Mouse (Mus musculus): Measurements from ENCODE around the gene Rpp25. TPM values are rescaled to one million over a fixed set of nuclear protein-coding genes. Genes with fewer than 3 reads are reported as not detected.

The Rpp25 gene
- 32.4 and 52.8 TPM in 2 replicates for polyA plus RNA-seq (2012; rRNA removed)

GRCm38 (mm10) chr9:57503622-57504380, at the start of gene Rpp25:
Rpp25 (plus strand) TSS chr9:57504026.

GRCm38 (mm10) chr9:57467896-57468549, 35.8 kb upstream of the Rpp25 start, which contains the start of gene Scamp5:
Scamp5 (minus strand) TSS chr9:57468060.

DNA sequence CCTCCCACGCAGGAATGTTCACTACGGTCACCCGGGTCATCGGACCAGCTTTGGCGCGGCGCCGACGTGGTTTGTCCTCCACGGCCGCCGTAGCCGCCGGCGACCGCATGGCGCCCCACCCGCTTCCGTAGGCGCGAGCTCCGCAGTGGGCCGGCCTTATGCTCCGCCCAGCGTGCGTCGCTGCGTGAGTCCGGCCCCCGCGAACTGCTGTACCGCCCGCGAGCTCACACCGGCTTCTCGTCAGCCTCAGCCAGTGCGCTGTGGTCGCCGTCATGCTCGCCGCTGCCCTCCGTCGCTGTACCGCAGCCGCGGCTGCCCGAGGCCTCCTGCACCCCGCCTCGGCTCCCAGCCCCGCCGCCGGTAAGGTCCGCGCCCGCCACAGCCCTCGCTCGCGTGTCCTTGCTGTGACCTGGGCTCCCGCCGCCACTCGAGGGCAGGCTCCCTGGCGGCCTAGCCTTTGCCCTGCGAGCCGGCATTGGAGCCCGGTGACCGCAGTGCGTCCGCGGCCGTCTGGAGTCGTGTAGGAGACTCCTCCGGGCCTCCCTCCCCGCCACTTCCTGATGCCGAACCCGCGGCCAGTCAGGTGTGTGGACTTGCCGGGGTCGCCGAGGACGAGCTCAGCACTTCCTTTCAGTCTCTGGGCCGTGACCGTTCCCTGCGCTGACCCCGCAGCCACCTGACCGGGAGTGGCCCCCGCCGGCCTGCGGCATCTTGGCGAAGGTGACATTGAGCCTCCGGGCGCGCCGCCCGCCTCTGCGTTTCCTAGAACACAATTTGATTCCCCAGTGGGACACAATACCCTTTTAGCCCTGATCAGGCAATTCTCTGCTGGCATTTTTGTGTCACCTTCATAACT, 17.5 kb downstream of the Rpp25 start, which contains the start of gene Cox5a:
Gene Cox5a (plus strand): TSS at position 219 of the 856 bp plus-strand sequence.

DNA sequence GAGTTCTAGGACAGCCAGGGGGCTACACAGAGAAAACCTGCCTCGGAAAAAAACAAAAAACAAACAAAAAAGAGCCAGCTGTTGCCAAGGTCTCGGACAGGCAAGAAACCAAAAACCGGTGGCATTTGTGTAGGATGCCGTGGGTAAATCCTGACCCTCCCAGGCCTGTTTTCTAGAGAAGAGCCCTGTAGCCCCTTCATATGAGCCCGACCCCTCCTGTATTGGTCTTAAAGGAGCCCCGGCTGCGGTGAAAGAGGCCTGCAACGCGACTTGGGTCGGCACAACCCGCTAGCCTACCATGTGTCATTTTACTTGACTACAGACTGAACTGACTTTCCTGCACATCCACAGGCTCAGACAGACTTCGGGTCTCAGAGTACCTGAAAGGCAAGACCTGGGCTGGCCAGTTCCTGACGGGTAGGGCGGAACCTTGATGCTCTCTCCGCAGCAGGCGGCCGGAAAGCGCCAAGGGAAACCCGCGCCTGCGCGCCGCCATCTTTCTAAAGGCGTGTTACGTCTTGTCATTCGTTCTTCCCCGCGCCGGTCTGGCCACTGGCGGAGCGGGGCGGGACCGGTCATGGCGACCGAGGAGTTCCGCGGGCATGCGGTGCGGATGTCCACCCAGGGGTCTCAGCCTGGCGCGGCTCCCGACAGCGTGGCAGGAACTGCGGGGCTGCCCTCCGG, 33.4 kb downstream of the Rpp25 start, which contains the start of gene Fam219b:
Gene Fam219b (plus strand): TSS at position 485 of the 684 bp plus-strand sequence.

DNA sequence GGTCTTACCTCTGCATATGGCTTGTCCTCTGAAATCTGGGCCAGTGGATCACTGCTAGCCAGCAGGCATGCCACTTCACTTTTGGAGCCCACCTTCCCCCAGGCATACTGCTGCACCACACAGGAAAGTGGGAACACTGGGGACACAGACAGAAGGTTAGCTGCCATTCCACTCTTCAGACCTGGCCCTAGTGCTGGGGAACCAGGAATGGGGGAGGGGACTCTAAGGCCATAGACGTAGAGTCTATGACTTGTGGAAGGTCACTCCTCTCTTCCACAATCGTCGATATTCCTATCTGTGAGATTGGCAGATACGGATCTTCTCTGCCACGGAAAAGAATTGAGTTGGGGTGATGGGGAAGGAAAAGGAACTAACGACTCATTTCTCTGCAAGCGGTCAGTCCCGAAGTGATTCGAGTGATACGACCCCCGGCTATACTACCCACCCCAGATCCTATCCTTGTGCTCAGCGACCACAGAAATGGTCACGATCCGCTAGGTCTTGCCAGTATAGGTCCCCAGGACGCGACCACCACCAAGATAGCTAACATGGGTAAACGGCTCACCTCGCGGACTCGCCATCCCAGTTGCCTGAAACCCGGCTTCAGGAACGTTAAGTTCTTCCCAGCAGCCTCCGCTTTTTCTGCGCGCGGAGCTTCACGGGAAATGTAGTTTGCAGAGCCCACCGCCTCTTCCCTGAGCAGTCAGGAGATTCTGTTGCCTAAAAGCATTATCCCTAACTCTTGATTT, 48.5 kb downstream of the Rpp25 start, which contains the start of gene Mpi:
Gene Mpi (minus strand): TSS at position 625 of the 749 bp plus-strand sequence.

Other genes with a start within 250 kb of the Rpp25 start
- gene 1700017B05Rik, start 241.4 kb upstream of the Rpp25 start, polyA plus RNA-seq (2012; rRNA removed): 41.4 and 43.9 TPM in 2 replicates
- 31.3 and 33.2 TPM in 2 replicates for gene Ppcdc, start 63.9 kb upstream of the Rpp25 start, polyA plus RNA-seq (2012; rRNA removed)
- 36.6 and 41.6 TPM in 2 replicates for gene Scamp5, start 36.0 kb upstream of the Rpp25 start, polyA plus RNA-seq (2012; rRNA removed)
- 376 and 601 TPM in 2 replicates for gene Cox5a, start 17.2 kb downstream of the Rpp25 start, polyA plus RNA-seq (2012; rRNA removed)
- gene Fam219b, start 33.5 kb downstream of the Rpp25 start, polyA plus RNA-seq (2012; rRNA removed): 21.8 and 29.0 TPM in 2 replicates
- gene Mpi, start 48.7 kb downstream of the Rpp25 start, polyA plus RNA-seq (2012; rRNA removed): 40.7 and 50.2 TPM in 2 replicates
- 116 and 128 TPM in 2 replicates for gene Scamp2, start 56.9 kb downstream of the Rpp25 start, polyA plus RNA-seq (2012; rRNA removed)
- gene Ulk3, start 85.4 kb downstream of the Rpp25 start, polyA plus RNA-seq (2012; rRNA removed): 25.7 and 31.5 TPM in 2 replicates
- not detected in 2 replicates for gene Cplx3, start 102.3 kb downstream of the Rpp25 start, polyA plus RNA-seq (2012; rRNA removed)
- not detected in 2 replicates for gene Lman1l, start 116.7 kb downstream of the Rpp25 start, polyA plus RNA-seq (2012; rRNA removed)
- 51.7 and 57.8 TPM in 2 replicates for gene Csk, start 149.6 kb downstream of the Rpp25 start, polyA plus RNA-seq (2012; rRNA removed)
- gene Cyp1a2, start 179.7 kb downstream of the Rpp25 start, polyA plus RNA-seq (2012; rRNA removed): 0.08 and 0.53 TPM in 2 replicates
- 0.10 and 0.19 TPM in 2 replicates for gene Cyp1a1, start 183.9 kb downstream of the Rpp25 start, polyA plus RNA-seq (2012; rRNA removed)
- 12.6 and 15.7 TPM in 2 replicates for gene Edc3, start 204.5 kb downstream of the Rpp25 start, polyA plus RNA-seq (2012; rRNA removed)

Data from ovary, adult 2 months (tissue).